Mouse (Mus musculus): ENCODE measurements around the gene Hint2. TPM values are rescaled to one million over a fixed set of nuclear protein-coding genes. Genes with fewer than 3 reads are reported as not detected.

Hint2 gene
- polyA plus RNA-seq (2011; ENCODE audit: insufficient read depth, insufficient read length, low read depth, missing spikeins): 30.1 and 33.4 TPM in 2 replicates

DNA sequence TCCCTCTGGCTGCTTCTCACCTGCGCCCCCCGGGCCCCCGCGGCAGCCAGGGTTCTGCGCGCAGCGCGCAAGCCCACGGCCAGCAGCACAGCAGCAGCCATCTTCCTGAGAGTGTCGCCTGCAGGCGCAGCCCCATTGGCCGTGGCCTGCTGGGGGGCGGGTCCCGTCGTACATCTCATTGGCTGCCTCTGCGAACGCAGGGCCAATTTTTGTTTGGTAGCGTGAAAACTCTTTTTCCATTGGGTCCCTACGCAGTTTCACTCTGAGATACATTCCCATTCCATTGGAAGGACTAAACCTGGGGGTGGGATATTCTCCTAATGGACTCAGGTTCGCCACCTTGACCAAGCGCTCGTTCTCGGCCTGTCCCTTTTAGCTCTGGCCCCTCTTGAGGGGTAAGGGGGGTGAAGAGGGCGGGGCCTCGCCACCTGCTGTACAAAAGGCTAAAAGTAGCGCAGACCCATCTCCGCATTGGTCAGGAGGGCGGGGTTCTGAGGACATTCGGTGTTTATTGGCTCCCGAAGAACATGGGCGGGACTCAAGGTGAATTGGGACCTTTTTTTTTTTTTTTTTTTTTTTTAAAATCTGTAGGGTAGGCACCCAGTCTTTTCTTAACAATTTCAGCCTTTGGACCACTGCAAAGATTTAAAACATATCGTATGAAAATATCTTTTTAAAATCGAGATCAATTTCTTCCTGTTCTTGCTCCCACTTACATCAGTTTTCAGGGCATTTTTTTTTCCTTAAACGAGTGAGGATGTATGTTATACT is at the start of gene Hint2:
Gene Hint2, minus strand, starts transcription at position 128 of the 771 bp plus-strand sequence.
- peak within 1 kb of the TSS; percentile 85 for H3K4me3 ChIP-seq (ENCODE audit: low read depth, low read length)
- no peak for TF ChIP-seq EP300 (IDR thresholded peaks at IDR 0.05; ENCODE audit: insufficient read depth, low read depth, low read length)
- peak; percentile 49 for TF ChIP-seq POLR2A (IDR thresholded peaks at IDR 0.05; ENCODE audit: insufficient read depth, low read length)
- H3K9me3 ChIP-seq (replicated peaks; ENCODE audit: control insufficient read depth, insufficient read depth, low read length, poor library complexity, severe bottlenecking): no peaks in the 10 kb centered on the region
- H3K4me1 ChIP-seq (ENCODE audit: control insufficient read depth, insufficient read depth, low read length): no peaks in the 10 kb centered on the region
- H3K9ac ChIP-seq (ENCODE audit: low read depth, poor library complexity, severe bottlenecking): peak within 1 kb of the TSS; percentile 71
- no peaks in the 10 kb centered on the region for H3K27me3 ChIP-seq (ENCODE audit: control insufficient read depth, insufficient read depth, low read length, poor library complexity, severe bottlenecking)
- H3K27ac ChIP-seq (ENCODE audit: insufficient read depth, low read length): no peak within 1 kb of the TSS
- no peaks in the 10 kb centered on the region for H3K36me3 ChIP-seq (ENCODE audit: control insufficient read depth, insufficient read depth, low read length, poor library complexity, severe bottlenecking)

DNA sequence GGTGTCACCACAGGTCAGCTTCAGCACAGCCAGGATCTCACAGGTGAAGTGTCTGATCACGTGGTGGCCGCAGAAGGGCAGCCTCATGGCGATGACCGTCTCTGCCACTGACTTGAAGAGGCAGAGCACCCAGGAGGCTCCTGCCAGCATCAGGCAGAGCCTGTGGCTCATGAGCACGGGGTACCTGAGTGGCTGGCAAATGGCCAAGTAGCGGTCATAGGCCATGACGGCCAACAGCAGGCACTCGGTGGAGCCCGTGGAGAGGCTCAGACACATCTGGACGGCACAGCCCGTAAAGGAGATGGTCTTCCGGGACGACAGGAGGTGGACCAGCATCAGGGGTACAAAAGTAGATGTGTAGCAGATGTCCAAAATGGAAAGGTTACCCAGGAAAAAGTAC is 49.7 kb upstream of the Hint2 start:
- Histone ChIP-seq H3K9ac (ENCODE audit: low read depth, poor library complexity, severe bottlenecking) (no peak overlapping the region), H3K4me1 (ENCODE audit: control insufficient read depth, insufficient read depth, low read length) (no peaks in the 10 kb centered on the region), H3K36me3 (ENCODE audit: control insufficient read depth, insufficient read depth, low read length, poor library complexity, severe bottlenecking) (no peaks in the 10 kb centered on the region), H3K27ac (ENCODE audit: insufficient read depth, low read length) (no peak overlapping the region), H3K9me3 (replicated peaks; ENCODE audit: control insufficient read depth, insufficient read depth, low read length, poor library complexity, severe bottlenecking) (no peaks in the 10 kb centered on the region), H3K27me3 (ENCODE audit: control insufficient read depth, insufficient read depth, low read length, poor library complexity, severe bottlenecking) (no peaks in the 10 kb centered on the region), H3K4me3 (ENCODE audit: low read depth, low read length) (no peak overlapping the region)
- TF ChIP-seq EP300 (IDR thresholded peaks at IDR 0.05; ENCODE audit: insufficient read depth, low read depth, low read length) (no peak), CTCF (IDR thresholded peaks at IDR 0.05; ENCODE audit: low read depth, low read length) (no peak), POLR2A (IDR thresholded peaks at IDR 0.05; ENCODE audit: insufficient read depth, low read length) (no peak)

DNA sequence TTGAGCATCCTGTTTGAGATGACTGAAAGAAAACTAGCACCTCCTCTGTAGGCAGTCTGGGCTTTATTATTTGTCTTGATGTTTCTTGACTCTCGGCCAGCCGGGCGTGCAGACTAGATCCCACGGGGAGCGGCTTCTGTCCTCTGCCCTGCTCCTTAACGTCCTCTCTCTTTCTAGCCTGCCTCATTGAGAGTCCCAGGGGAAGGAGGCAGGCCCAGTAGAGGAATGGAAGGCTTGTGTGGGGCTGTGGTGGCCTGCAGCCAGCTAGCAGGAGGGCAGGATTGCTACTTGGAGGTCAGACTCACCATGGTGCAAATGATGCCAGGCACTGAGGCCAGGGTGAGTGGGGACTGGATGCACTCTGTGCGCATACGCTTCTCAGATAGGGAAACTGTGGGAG is 47.6 kb upstream of the Hint2 start:
- no peak for TF ChIP-seq POLR2A (IDR thresholded peaks at IDR 0.05; ENCODE audit: insufficient read depth, low read length)
- no peak for TF ChIP-seq CTCF (IDR thresholded peaks at IDR 0.05; ENCODE audit: low read depth, low read length)
- TF ChIP-seq EP300 (IDR thresholded peaks at IDR 0.05; ENCODE audit: insufficient read depth, low read depth, low read length): no peak
- Histone ChIP-seq H3K9me3 (replicated peaks; ENCODE audit: control insufficient read depth, insufficient read depth, low read length, poor library complexity, severe bottlenecking) (no peaks in the 10 kb centered on the region), H3K4me1 (ENCODE audit: control insufficient read depth, insufficient read depth, low read length) (no peaks in the 10 kb centered on the region), H3K27me3 (ENCODE audit: control insufficient read depth, insufficient read depth, low read length, poor library complexity, severe bottlenecking) (no peaks in the 10 kb centered on the region), H3K4me3 (ENCODE audit: low read depth, low read length) (no peak overlapping the region), H3K36me3 (ENCODE audit: control insufficient read depth, insufficient read depth, low read length, poor library complexity, severe bottlenecking) (no peaks in the 10 kb centered on the region), H3K27ac (ENCODE audit: insufficient read depth, low read length) (no peak overlapping the region), H3K9ac (ENCODE audit: low read depth, poor library complexity, severe bottlenecking) (no peak overlapping the region)

DNA sequence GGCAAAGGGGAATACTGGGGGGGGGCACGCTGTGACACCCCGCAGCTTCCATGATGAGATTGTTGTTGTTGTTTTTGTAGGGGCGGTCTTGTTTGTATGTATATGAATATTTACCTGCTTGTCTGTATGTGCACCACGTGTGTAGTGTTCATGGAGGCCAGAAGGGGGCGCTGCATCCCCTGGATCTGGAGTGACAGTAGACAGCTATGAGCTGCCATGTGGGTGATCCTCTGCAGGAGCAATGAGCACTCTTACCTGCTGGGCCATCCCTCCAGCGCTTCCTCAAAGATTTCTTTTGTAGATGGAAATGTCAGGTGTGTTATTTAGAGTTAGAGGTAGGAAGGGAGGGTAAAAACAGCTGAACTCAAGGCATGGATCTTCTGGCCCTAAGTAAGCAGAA is 47.2 kb upstream of the Hint2 start:
- no peak for TF ChIP-seq POLR2A (IDR thresholded peaks at IDR 0.05; ENCODE audit: insufficient read depth, low read length)
- peak; percentile 77 for TF ChIP-seq CTCF (IDR thresholded peaks at IDR 0.05; ENCODE audit: low read depth, low read length)

DNA sequence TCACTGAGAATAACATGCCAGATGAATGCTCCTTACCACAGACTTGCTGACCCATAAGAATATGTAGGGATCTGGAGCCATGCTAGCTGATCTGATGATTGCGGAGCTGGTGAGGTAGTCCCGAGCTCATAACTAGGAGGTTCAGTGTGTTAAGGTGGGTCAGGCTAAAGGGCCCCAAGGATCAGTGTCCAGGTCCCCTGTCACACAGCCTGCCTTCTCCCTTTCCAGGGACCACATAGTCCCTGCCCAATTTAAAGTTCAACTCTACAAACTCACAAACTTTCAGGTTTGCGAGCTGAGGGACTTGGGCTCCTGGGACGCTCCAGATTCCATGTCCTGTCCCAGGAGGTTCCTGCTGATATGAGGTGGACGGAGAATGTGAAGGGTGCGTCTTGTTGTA is 44.4 kb upstream of the Hint2 start, which contains the start of gene Olfr70:
Gene Olfr70, minus strand, starts transcription at position 101 of the 400 bp plus-strand sequence.
- no peaks in the 10 kb centered on the region for H3K4me1 ChIP-seq (ENCODE audit: control insufficient read depth, insufficient read depth, low read length)
- no peaks in the 10 kb centered on the region for H3K9me3 ChIP-seq (replicated peaks; ENCODE audit: control insufficient read depth, insufficient read depth, low read length, poor library complexity, severe bottlenecking)
- no peak within 1 kb of the TSS for H3K4me3 ChIP-seq (ENCODE audit: low read depth, low read length)
- H3K27me3 ChIP-seq (ENCODE audit: control insufficient read depth, insufficient read depth, low read length, poor library complexity, severe bottlenecking): no peaks in the 10 kb centered on the region
- no peaks in the 10 kb centered on the region for H3K36me3 ChIP-seq (ENCODE audit: control insufficient read depth, insufficient read depth, low read length, poor library complexity, severe bottlenecking)
- H3K9ac ChIP-seq (ENCODE audit: low read depth, poor library complexity, severe bottlenecking): no peak within 1 kb of the TSS
- no peak for TF ChIP-seq CTCF (IDR thresholded peaks at IDR 0.05; ENCODE audit: low read depth, low read length)
- no peak within 1 kb of the TSS for H3K27ac ChIP-seq (ENCODE audit: insufficient read depth, low read length)

More for the DNA sequence above, 47.2 kb upstream of the Hint2 start:
- Histone ChIP-seq H3K9me3 (replicated peaks; ENCODE audit: control insufficient read depth, insufficient read depth, low read length, poor library complexity, severe bottlenecking) (no peaks in the 10 kb centered on the region), H3K4me3 (ENCODE audit: low read depth, low read length) (no peak overlapping the region), H3K36me3 (ENCODE audit: control insufficient read depth, insufficient read depth, low read length, poor library complexity, severe bottlenecking) (no peaks in the 10 kb centered on the region), H3K27me3 (ENCODE audit: control insufficient read depth, insufficient read depth, low read length, poor library complexity, severe bottlenecking) (no peaks in the 10 kb centered on the region), H3K27ac (ENCODE audit: insufficient read depth, low read length) (no peak overlapping the region), H3K9ac (ENCODE audit: low read depth, poor library complexity, severe bottlenecking) (no peak overlapping the region), H3K4me1 (ENCODE audit: control insufficient read depth, insufficient read depth, low read length) (no peaks in the 10 kb centered on the region)

DNA sequence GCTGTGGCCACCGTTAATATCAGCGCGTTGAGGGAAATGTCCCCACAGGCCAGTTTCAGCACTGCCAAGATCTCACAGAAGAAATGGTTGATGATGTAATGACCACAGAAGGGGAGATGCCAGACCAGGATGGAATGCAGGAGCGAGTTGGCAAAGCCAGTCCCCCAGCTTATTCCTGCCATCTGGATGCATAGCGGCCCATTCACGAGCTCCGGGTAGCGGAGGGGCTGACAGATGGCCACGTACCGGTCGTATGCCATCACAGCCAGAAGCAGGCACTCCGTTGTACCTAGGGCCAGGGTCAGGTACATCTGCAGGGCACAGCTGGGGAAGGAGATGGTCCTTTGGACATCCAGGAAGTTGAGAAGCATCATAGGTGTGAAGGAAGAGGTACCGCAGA is 40.3 kb upstream of the Hint2 start:
- Histone ChIP-seq H3K9me3 (replicated peaks; ENCODE audit: control insufficient read depth, insufficient read depth, low read length, poor library complexity, severe bottlenecking) (no peaks in the 10 kb centered on the region), H3K27me3 (ENCODE audit: control insufficient read depth, insufficient read depth, low read length, poor library complexity, severe bottlenecking) (no peaks in the 10 kb centered on the region), H3K27ac (ENCODE audit: insufficient read depth, low read length) (no peak overlapping the region), H3K9ac (ENCODE audit: low read depth, poor library complexity, severe bottlenecking) (no peak overlapping the region), H3K36me3 (ENCODE audit: control insufficient read depth, insufficient read depth, low read length, poor library complexity, severe bottlenecking) (no peaks in the 10 kb centered on the region), H3K4me3 (ENCODE audit: low read depth, low read length) (no peak overlapping the region), H3K4me1 (ENCODE audit: control insufficient read depth, insufficient read depth, low read length) (no peaks in the 10 kb centered on the region)
- TF ChIP-seq CTCF (IDR thresholded peaks at IDR 0.05; ENCODE audit: low read depth, low read length): no peak
- TF ChIP-seq POLR2A (IDR thresholded peaks at IDR 0.05; ENCODE audit: insufficient read depth, low read length): no peak
- no peak for TF ChIP-seq EP300 (IDR thresholded peaks at IDR 0.05; ENCODE audit: insufficient read depth, low read depth, low read length)
